Mouse (Mus musculus) hindbrain, embryonic 14.5 days (tissue): ENCODE results near the gene Blcap. TPM values are rescaled to one million over a fixed set of nuclear protein-coding genes. Genes with fewer than 3 reads are reported as not detected.

ENCODE experiments used
- ATAC-seq: fragments of 200-750 bp; cut with Nextera tagmentation; 2 replicates; pipeline ENCODE4 v1.8.0; 2017; ENCODE audit warnings: moderate number of reproducible peaks, mild to moderate bottlenecking, moderate TSS enrichment, moderate library complexity; ENCODE audit not compliant: low FRiP score
- DNase-seq: peaks from one replicate; pipeline ENCODE4 v3.0.0-alpha.2; 2015; ENCODE audit warnings: low spot score
- H3K27ac ChIP-seq: fragments of 300-500 bp; sonication (generic); 2 replicates; pipeline ENCODE4 v1.5.1; 2014; ENCODE audit warnings: mild to moderate bottlenecking, moderate library complexity
- H3K27me3 ChIP-seq: fragments of 300-500 bp; sonication (generic); 2 replicates; pipeline ENCODE4 v1.6.1; 2014; ENCODE audit warnings: mild to moderate bottlenecking, low read length, mixed read lengths; ENCODE audit not compliant: control insufficient read depth, insufficient read depth
- H3K36me3 ChIP-seq: fragments of 300-500 bp; sonication (generic); replicated peaks from 2 replicates; pipeline ENCODE4 v1.6.1; 2014; ENCODE audit not compliant: control insufficient read depth, insufficient read depth
- H3K4me1 ChIP-seq: fragments of 300-500 bp; sonication (generic); replicated peaks from 2 replicates; pipeline ENCODE4 v1.6.1; 2014; ENCODE audit warnings: antibody characterized with exemption, low read length, mixed read lengths; ENCODE audit not compliant: control insufficient read depth, insufficient read depth
- H3K4me2 ChIP-seq: fragments of 300-500 bp; sonication (generic); replicated peaks from 2 replicates; pipeline ENCODE4 v1.6.1; 2014; ENCODE audit warnings: mild to moderate bottlenecking, moderate library complexity
- H3K4me3 ChIP-seq: fragments of 300-500 bp; sonication (generic); replicated peaks from 2 replicates; pipeline ENCODE4 v1.5.1; 2014; ENCODE audit warnings: mild to moderate bottlenecking, low read length
- H3K9ac ChIP-seq: fragments of 300-500 bp; sonication (generic); 2 replicates; pipeline ENCODE4 v1.6.1; 2014
- H3K9me3 ChIP-seq: fragments of 300-500 bp; sonication (generic); 2 replicates; pipeline ENCODE4 v1.6.1; 2016; ENCODE audit warnings: low read length; ENCODE audit not compliant: control insufficient read depth
- WGBS: fragments of 180-500 bp; shearing (Covaris S2); extraction: QIAGEN DNeasy Blood & Tissue Kit; methylation state at CpG from one replicate; pipeline ENCODE4 v1.1.7; 2014; 5-methylcytosine and 5-hydroxymethylcytosine counted together
- polyA plus RNA-seq: library from polyadenylated mRNA; unstranded; fragments of >200 nt; fragmentation: Nextera tagmentation; extraction: Ambion mirVana; gene quantifications from 2 replicates; pipeline ENCODE4 v1.2.1, GENCODE M21; 2014

Blcap gene
- polyA plus RNA-seq, 1 experiment from 2014 or later: 285 TPM

DNA sequence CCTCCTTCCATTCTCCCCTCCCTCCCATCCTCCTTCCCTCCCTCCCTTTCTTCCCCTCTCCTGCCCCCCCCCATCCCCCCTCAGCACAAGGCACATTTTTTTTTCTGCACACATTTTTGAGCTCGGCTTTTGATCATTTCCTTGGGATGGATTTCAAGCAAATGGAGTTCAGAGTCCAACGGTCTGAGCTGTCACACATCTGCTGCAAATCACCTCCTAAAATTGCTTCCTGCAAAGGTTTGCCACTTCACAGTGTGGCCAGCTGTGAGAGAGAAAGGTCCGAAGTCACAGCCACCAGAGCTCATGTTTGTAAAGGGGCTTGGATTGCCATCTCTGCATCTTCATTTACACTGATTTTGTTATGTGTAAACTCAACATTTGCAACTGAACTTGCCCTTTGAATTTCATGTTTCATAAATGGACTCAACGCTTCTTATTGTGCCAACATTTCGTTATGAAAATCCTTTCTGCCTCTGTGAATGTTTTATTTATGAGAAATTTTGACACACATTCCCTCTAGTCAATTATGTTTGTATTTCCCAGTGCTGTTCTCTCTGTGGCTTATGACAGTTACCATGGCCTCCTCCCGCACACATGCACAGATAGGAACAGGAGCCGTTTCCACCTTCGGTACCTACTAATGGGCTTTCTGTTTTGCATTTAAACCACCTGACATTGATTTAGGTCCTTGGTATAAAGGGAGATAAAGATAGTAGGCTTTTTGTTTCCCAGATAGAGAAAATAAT lies 39.2 kb downstream of the Blcap start:
- no peak overlapping the region for H3K4me2 ChIP-seq
- no peak overlapping the region for H3K4me3 ChIP-seq
- 30% methylated on average over 8 of the region's 8 CpGs for WGBS
- no peaks in the 10 kb centered on the region for H3K9me3 ChIP-seq
- H3K36me3 ChIP-seq: no peaks in the 10 kb centered on the region
- no peaks in the 10 kb centered on the region for H3K27me3 ChIP-seq
- peak overlapping the region; percentile 87 for H3K27ac ChIP-seq
- DNase-seq (no peak), ATAC-seq (no peak)
- H3K9ac ChIP-seq: no peak overlapping the region
- H3K4me1 ChIP-seq: peaks cover 48% of the 10 kb centered on the region

- H3K4me1 ChIP-seq: peaks cover 47% of the 10 kb centered on the region
- no peak overlapping the region for H3K4me2 ChIP-seq
- no peaks in the 10 kb centered on the region for H3K9me3 ChIP-seq
- no peaks in the 10 kb centered on the region for H3K27me3 ChIP-seq
- no peak overlapping the region for H3K4me3 ChIP-seq
- 43% methylated on average over 13 of the region's 13 CpGs for WGBS
- ATAC-seq (no peak), DNase-seq (no peak)
- no peak overlapping the region for H3K9ac ChIP-seq
- no peaks in the 10 kb centered on the region for H3K36me3 ChIP-seq
- H3K27ac ChIP-seq: peak overlapping the region; percentile 87
Measured at GRCm38 (mm10) chr2:157530056-157530955, 40.8 kb downstream of the Blcap start.

- Histone ChIP-seq H3K4me1 (peaks cover 46% of the 10 kb centered on the region), H3K4me3 (no peak overlapping the region), H3K9ac (no peak overlapping the region), H3K27me3 (no peaks in the 10 kb centered on the region), H3K4me2 (no peak overlapping the region), H3K9me3 (no peaks in the 10 kb centered on the region), H3K36me3 (no peaks in the 10 kb centered on the region), H3K27ac (no peak overlapping the region)
- ATAC-seq: peak; percentile 25; the same call in 1 of the 2 replicates
- WGBS: 11% methylated on average over 3 of the region's 3 CpGs
- no peak for DNase-seq
Measured at GRCm38 (mm10) chr2:157522556-157522955, 48.5 kb downstream of the Blcap start.

- H3K27ac ChIP-seq: peak overlapping the region; percentile 62
- no peak for ATAC-seq
- H3K36me3 ChIP-seq: no peaks in the 10 kb centered on the region
- 10% methylated on average over 5 of the region's 5 CpGs for WGBS
- peak; percentile 73 for DNase-seq
- no peaks in the 10 kb centered on the region for H3K27me3 ChIP-seq
- no peak overlapping the region for H3K4me2 ChIP-seq
- H3K4me1 ChIP-seq: peaks cover 40% of the 10 kb centered on the region
- H3K9ac ChIP-seq: no peak overlapping the region
- no peak overlapping the region for H3K4me3 ChIP-seq
- no peaks in the 10 kb centered on the region for H3K9me3 ChIP-seq
Measured at GRCm38 (mm10) chr2:157520496-157520895, 50.6 kb downstream of the Blcap start.

- Histone ChIP-seq H3K9ac (no peak overlapping the region), H3K36me3 (no peaks in the 10 kb centered on the region), H3K4me1 (peaks cover 44% of the 10 kb centered on the region), H3K4me2 (no peak overlapping the region), H3K9me3 (no peaks in the 10 kb centered on the region), H3K27ac (no peak overlapping the region), H3K27me3 (no peaks in the 10 kb centered on the region), H3K4me3 (no peak overlapping the region)
- ATAC-seq (no peak), DNase-seq (no peak)
- 56% methylated on average over 6 of the region's 6 CpGs for WGBS
Measured at GRCm38 (mm10) chr2:157519452-157519851, 51.6 kb downstream of the Blcap start.

DNA sequence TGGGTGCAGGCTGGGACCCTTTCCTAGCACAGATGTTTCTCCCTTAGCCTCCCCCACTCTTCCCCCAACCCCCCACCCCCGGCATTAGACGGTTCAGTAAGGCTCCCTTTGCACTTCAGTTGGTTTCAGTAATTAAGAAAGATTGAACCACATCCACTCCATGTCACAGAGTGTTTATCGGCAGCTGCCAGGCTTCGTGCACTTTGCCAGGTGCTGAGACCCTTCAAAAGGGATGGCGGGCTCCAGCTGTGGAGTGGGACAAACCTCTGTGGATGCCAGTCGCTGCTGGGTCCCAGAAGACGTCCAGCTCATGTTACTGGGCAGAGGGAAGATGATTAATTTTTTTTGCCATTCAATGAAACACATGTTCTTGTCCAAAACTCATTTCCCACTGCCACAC lies 52.6 kb downstream of the Blcap start:
- H3K9me3 ChIP-seq: no peaks in the 10 kb centered on the region
- no peak overlapping the region for H3K4me3 ChIP-seq
- 30% methylated on average over 7 of the region's 7 CpGs for WGBS
- H3K27ac ChIP-seq: no peak overlapping the region
- ATAC-seq: no peak
- peaks cover 49% of the 10 kb centered on the region for H3K4me1 ChIP-seq
- no peak overlapping the region for H3K9ac ChIP-seq
- no peaks in the 10 kb centered on the region for H3K27me3 ChIP-seq
- no peak overlapping the region for H3K4me2 ChIP-seq
- DNase-seq: no peak
- H3K36me3 ChIP-seq: no peaks in the 10 kb centered on the region

- Histone ChIP-seq H3K4me3 (no peak overlapping the region), H3K9ac (no peak overlapping the region), H3K27ac (no peak overlapping the region), H3K4me2 (no peak overlapping the region), H3K27me3 (no peaks in the 10 kb centered on the region), H3K4me1 (peaks cover 50% of the 10 kb centered on the region), H3K36me3 (no peaks in the 10 kb centered on the region), H3K9me3 (no peaks in the 10 kb centered on the region)
- 36% methylated on average over 6 of the region's 6 CpGs for WGBS
- DNase-seq (no peak), ATAC-seq (no peak)
Measured at GRCm38 (mm10) chr2:157517526-157517925, 53.5 kb downstream of the Blcap start.

DNA sequence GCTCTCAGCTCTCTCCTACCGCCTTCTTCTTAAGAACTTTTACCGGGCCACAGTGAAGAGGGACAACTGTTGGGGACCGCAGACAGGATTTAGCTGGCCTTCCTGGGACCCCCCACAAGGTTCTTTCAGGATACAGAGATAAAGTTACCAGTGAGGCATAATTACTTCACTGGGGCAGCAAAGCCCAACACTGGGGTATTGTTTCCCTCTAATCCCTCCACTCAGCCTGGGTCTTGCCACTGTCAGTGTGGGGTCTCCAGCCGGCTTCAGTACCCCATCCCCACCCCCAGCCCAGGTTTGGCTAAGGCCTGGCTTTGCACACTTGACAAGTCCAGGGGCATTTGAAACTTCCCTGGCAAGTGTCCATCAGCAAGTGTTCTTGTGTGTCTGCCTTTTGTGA lies 56.7 kb downstream of the Blcap start:
- Histone ChIP-seq H3K4me3 (no peak overlapping the region), H3K9me3 (no peaks in the 10 kb centered on the region), H3K9ac (no peak overlapping the region), H3K4me1 (peaks cover 44% of the 10 kb centered on the region), H3K27me3 (no peaks in the 10 kb centered on the region), H3K4me2 (no peak overlapping the region), H3K27ac (0 out of 2 replicates have a peak overlapping the region, but pooled peaks have one; percentile 11), H3K36me3 (no peaks in the 10 kb centered on the region)
- WGBS: 10% methylated on average over 4 of the region's 4 CpGs
- DNase-seq: no peak
- ATAC-seq: no peak

DNA sequence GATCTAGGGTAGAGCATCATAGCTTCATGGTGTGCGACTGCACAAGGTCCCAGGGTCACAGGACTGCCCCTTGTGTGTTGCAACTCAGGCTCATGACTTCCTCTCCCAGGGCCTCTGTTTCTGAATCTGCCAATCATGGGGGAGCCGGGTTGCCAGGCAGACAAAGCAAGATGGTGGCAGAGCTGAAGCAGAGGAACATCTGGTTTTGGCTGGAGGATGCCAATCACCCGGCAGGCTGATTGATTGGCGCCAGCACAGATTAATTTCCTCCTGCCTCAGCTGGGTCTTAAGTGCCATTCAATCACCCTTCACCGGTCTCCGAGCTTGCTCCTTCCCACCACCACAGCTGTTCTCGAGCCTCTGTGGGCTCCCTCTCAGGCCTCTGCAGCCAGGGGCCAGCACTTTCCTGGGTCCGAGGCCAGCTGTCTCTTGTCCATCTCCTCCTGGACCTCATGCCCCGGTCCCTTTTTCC lies 57.3 kb downstream of the Blcap start:
- Histone ChIP-seq H3K36me3 (no peaks in the 10 kb centered on the region), H3K4me2 (no peak overlapping the region), H3K4me1 (peaks cover 40% of the 10 kb centered on the region), H3K9me3 (no peaks in the 10 kb centered on the region), H3K9ac (no peak overlapping the region), H3K27ac (0 out of 2 replicates have a peak overlapping the region, but pooled peaks have one; percentile 11), H3K27me3 (no peaks in the 10 kb centered on the region), H3K4me3 (no peak overlapping the region)
- no peak for ATAC-seq
- no peak for DNase-seq
- WGBS: 27% methylated on average over 9 of the region's 9 CpGs
